Mouse (Mus musculus) cerebellum, adult 8-10 months (tissue): Measurements from ENCODE around the gene Gm43738.

Experiments used
- DNase-seq: peaks from one replicate; pipeline ENCODE4 v3.0.0; 2022

Gene Gm43738

DNA sequence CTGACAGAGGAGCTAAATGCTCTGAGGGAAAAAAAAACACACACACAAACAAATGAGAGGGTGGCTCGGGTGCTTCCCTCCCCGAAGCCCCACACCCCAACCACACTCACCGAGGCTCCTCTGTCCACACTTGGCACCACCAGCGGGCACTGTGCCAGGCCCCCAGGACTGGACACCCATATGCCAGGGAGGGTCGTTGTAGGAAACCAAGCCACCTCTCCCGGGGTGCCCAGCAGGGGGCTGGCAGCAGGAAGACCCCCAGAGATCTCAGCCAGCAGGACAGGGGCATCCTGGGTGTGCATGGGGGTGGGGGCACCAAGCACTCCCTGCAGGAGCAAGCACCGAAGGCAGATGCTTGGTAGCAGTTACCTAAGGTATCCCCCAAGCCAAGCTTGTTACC, at the start of gene Gm43738:
Gm43738 (minus strand) TSS at position 289 of the 400 bp plus-strand sequence.
- peak; percentile 52 for DNase-seq

GRCm38 (mm10) chr3:89148567-89148966, 47.7 kb upstream of the Gm43738 start:
- DNase-seq = no peak

DNA sequence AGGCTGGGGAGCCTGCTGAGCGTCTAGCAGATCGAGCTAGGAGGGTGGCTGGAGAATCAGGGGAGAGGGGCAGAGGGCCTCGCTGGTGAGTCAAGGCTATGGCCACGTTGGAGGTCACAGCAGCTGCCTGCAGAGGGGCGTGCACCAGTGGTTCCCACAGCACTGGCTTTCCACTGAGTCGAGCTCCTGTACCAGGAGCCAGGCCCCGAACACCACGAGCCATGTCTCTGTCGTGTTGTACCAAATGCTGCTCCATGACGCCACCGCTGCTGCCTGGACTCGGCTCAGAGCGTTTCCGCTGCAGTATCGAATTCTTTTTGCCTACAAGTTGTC, 47.0 kb upstream of the Gm43738 start:
- no peak for DNase-seq

- no peak for DNase-seq
These were observed 46.4 kb upstream of the Gm43738 start for GRCm38 (mm10) chr3:89147101-89147978.

DNA sequence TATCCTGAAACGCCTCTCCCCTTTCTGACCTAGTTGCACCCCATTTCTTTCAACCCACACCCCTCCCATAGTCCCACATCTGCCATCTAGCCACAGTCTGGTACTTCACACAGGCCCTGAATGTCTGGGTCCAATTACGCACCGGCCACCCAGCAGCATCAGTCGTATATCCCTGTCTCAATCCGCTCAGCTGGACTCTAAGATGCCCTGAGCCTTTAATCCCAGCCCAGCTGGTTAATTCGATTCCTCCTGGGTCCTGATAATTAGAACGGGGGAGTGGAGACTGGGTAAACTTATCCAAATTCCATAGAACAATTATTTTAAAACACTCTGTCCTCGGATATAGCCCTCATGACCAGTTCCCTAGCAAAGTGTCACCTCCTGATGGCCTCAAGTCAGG, 44.7 kb upstream of the Gm43738 start:
- DNase-seq = no peak

GRCm38 (mm10) chr3:89144821-89145220, 43.9 kb upstream of the Gm43738 start:
- no peak for DNase-seq

GRCm38 (mm10) chr3:89136365-89136764, 35.5 kb upstream of the Gm43738 start:
- DNase-seq = no peak

GRCm38 (mm10) chr3:89135958-89136357, 35.1 kb upstream of the Gm43738 start, which contains the start of gene Pklr:
TSS of gene Pklr (plus strand) at chr3:89136142.
- DNase-seq = no peak

DNA sequence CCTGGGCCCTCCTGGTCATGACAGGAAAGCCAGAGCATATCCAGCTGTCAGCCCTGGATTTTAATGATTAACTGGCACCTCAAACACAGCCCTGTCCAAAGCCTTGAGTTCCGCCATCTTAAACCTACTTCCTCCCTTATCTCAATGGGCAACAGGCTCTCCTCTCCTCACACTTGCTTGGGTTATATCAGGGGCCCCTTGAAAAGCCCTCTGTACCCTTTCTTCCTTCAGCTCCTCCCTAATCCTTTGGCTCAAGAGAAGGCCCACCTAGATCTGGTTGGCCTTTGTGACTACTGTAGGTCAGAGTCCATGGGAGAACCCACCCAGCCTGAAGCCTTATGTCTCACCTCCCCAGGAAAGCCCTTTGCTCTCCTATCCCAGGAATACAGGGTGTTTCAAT, 32.9 kb upstream of the Gm43738 start:
- no peak for DNase-seq

DNA sequence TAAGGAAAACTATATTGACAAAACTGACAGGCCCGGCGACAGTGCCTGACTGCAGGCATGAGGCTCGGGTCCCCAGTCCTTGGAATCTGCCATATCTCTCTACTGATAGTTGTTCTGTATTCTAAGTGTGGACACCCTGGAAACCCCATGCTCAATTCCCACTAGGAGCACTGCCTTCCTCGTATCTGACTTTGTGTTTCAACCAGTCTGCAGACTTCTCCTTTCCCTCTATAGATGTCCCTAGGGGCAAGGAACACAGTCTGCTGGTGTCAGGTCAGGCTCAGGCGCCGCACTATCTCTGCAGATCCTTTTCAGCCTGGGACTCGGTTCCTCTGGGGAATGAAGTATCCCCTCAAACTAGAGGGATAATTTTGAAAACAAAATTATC, 32.2 kb upstream of the Gm43738 start:
- no peak for DNase-seq

GRCm38 (mm10) chr3:89132285-89133062, 31.6 kb upstream of the Gm43738 start:
- DNase-seq = peak; percentile 51

GRCm38 (mm10) chr3:89131816-89132215, 30.9 kb upstream of the Gm43738 start:
- no peak for DNase-seq

- DNase-seq = no peak
These were observed 29.0 kb upstream of the Gm43738 start for GRCm38 (mm10) chr3:89129908-89130307.

DNA sequence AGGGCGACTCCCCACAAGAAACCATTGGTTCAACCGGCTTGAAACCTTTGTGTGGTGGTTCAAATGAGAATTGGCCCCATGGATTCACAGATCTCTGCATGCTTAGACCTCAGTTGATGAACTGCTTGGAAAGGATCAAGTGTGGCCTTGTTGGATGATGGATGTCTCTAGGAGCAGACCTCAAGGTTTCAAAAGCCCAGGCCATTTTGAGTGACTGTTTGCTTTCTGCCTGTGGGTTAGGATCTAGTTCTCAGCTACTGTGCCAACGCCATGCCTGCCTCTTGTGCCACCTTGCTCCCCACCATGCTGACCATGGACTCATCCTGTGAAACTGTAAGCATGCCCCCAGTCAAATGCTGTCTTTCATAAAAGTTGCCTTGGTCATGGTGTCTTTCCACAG, 25.1 kb upstream of the Gm43738 start:
- no peak for DNase-seq

DNA sequence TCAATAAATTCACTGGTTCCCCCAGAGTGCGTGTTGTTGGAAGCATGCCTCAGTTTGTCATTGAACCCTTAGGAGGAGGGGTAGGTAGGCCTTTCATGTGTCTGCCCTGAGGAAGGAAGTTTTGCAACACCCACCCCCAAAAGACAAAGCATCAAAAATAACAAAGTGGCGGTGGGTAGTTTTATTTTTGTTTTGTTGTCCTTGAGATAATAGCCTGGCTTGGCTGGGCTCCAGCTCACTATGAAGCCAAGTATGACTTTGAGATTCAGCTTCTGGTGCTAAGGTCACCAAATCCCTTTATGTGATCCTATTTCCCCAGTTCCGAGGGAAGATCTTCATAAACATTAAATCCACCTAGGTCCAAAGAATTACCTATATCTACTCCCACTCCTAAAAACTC, 23.3 kb upstream of the Gm43738 start:
- DNase-seq = no peak

DNA sequence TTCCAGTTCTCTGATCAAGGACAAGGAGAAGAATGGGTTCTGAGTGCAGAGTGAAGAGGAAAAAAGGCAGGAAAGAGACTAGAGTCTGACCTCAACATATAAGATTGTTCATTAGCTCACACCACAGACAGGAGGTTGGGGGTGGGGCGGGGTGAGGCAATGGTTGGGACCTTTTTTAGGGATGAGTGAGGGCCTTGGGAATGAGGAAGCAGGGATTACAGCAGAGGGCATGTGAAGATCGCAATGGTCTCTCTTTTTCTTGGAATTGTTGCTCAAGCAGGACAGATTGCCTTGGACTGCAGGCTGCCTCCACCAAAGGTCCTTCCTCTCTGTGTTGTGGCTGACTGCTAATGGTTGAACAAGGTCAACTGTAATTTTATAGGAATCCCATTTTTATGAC, 22.4 kb upstream of the Gm43738 start:
- no peak for DNase-seq

GRCm38 (mm10) chr3:89115522-89115921, 14.6 kb upstream of the Gm43738 start:
- no peak for DNase-seq

DNA sequence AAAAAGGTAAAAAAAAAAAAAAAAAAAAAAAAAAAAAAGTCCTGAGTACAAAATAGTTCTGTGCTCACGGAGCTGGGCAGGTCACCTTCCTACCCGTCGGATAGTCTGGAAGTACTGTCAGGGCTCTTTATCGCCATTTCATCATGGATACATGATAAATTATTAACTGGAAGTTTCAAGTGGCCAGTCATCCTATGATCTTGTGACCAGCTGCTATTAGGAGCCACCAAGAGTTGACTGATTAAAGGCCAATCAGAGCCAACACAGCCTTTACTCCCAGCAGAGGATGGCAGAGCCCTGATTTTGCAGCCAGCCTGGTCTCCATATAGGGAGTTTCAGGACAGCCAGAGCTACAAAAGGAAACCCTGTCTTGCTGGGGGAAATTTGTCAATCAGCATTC, 12.2 kb upstream of the Gm43738 start:
- DNase-seq = no peak

GRCm38 (mm10) chr3:89108146-89108545, 7.2 kb upstream of the Gm43738 start:
- no peak for DNase-seq

DNA sequence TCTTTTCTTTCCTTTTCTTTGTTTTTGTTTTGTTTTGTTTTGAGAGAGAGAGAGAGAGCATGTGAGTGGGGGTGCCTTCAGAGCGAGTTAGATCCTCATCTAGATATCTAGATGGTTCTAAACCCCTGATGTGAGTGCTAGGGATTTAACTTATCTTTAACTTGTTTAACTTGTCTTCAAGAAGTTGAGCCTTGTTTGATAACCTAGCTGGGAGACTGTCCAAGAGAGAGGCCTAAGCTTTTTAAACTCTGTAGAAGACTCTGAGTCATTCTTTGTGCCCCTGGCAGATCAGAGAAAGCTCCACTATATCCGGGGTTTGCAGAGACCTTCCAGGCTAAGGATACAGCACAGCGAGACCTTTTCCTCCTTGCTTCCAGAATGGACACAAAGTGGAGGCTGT, 6.6 kb upstream of the Gm43738 start:
- DNase-seq = no peak

DNA sequence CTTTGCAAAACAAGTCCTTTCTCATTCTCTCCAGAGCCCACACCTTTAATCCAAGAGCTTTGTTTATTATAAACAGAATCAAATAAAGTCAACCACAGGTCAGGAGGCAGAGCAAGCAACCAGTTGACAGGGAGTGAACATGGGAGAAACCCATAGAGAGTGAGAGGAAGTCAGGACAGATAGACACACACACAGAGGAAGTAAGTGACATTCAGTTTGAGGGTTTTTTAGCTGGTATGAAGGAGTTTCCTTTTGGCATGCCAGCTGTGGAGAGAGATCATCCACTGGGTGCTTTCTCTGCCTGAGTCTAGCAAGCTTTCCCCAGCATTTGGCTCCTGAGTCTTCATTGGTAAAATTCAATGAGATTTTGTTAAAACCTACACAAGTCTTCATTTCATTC, 6.0 kb upstream of the Gm43738 start:
- DNase-seq = no peak

- DNase-seq = no peak
These were observed 2.3 kb upstream of the Gm43738 start for GRCm38 (mm10) chr3:89103291-89103595.

GRCm38 (mm10) chr3:89102495-89103290, 1.8 kb upstream of the Gm43738 start:
- no peak for DNase-seq
